Mouse (Mus musculus) myocyte (in vitro differentiated cells): ENCODE measurements around the gene Nr1h2. TPM values are rescaled to one million over a fixed set of nuclear protein-coding genes. Genes with fewer than 3 reads are reported as not detected.

ENCODE experiments used
- H3K27me3 ChIP-seq: one replicate; pipeline ENCODE4 v1.6.1; 2011; ENCODE audit not compliant: control insufficient read depth, insufficient read depth, insufficient read length
- H3K36me3 ChIP-seq: one replicate; pipeline ENCODE4 v1.6.1; 2011; ENCODE audit not compliant: control insufficient read depth, insufficient read depth
- H3K4me2 ChIP-seq: one replicate; pipeline ENCODE4 v1.6.1; 2011; ENCODE audit warnings: low read depth, control low read depth
- H3K4me3 ChIP-seq: one replicate; pipeline ENCODE4 v1.5.1; 2011; ENCODE audit warnings: mild to moderate bottlenecking, control low read depth, moderate library complexity
- H3K79me2 ChIP-seq: one replicate; pipeline ENCODE4 v1.6.1; 2011; ENCODE audit not compliant: control insufficient read depth, insufficient read depth
- H3ac ChIP-seq: one replicate; pipeline ENCODE4 v1.6.1; 2011; ENCODE audit not compliant: control insufficient read depth, insufficient read length
- CEBPB ChIP-seq: IDR thresholded peaks from 2 replicates; pipeline ENCODE4 v1.6.1; 2011; ENCODE audit warnings: mild to moderate bottlenecking, moderate library complexity; ENCODE audit not compliant: poor library complexity, insufficient read depth, severe bottlenecking
- E2F4 ChIP-seq: IDR thresholded peaks from one replicate; pipeline ENCODE4 v1.6.1; 2011; ENCODE audit warnings: mild to moderate bottlenecking, control low read depth, moderate library complexity; ENCODE audit not compliant: insufficient read depth
- MAX ChIP-seq: IDR thresholded peaks from one replicate; pipeline ENCODE4 v1.6.1; 2011; ENCODE audit warnings: low read depth, mild to moderate bottlenecking, control low read depth
- MYOD1 ChIP-seq, 3 experiments: IDR thresholded peaks; one replicate each; pipeline ENCODE4 v1.6.1; 2011; ENCODE audit warnings: control low read depth in 2 of 3, low read depth in 2 of 3, mild to moderate bottlenecking in 2 of 3, moderate library complexity in 1 of 3; ENCODE audit not compliant: insufficient read length in 2 of 3, control insufficient read depth in 1 of 3
- MYOG ChIP-seq, 3 experiments: IDR thresholded peaks; one replicate each; pipeline ENCODE4 v1.6.1; 2011; ENCODE audit warnings: control low read depth in 2 of 3, low read depth in 2 of 3, mild to moderate bottlenecking in 2 of 3; ENCODE audit not compliant: insufficient read length in 2 of 3, control insufficient read depth in 1 of 3, insufficient read depth in 1 of 3
- POLR2A ChIP-seq: IDR thresholded peaks from one replicate; pipeline ENCODE4 v1.6.1; 2011; ENCODE audit warnings: low read depth, mild to moderate bottlenecking, control low read depth, moderate library complexity; ENCODE audit not compliant: insufficient read length
- POLR2AphosphoS2 ChIP-seq: IDR thresholded peaks from one replicate; pipeline ENCODE4 v1.6.1; 2011; ENCODE audit warnings: low read depth, control low read depth; ENCODE audit not compliant: insufficient read length
- REST ChIP-seq: IDR thresholded peaks from one replicate; pipeline ENCODE4 v1.6.1; 2011; ENCODE audit warnings: mild to moderate bottlenecking, control low read depth, moderate library complexity; ENCODE audit not compliant: insufficient read depth, insufficient read length
- SRF ChIP-seq: IDR thresholded peaks from one replicate; pipeline ENCODE4 v1.6.1; 2011; ENCODE audit warnings: low read depth; ENCODE audit not compliant: control insufficient read depth, insufficient read length
- TCF12 ChIP-seq: IDR thresholded peaks from one replicate; pipeline ENCODE4 v1.6.1; 2011; ENCODE audit warnings: mild to moderate bottlenecking, control low read depth; ENCODE audit not compliant: poor library complexity, insufficient read depth, severe bottlenecking
- TCF3 ChIP-seq: IDR thresholded peaks from one replicate; pipeline ENCODE4 v1.6.1; 2011; ENCODE audit warnings: low read depth, control low read depth; ENCODE audit not compliant: insufficient read length
- USF1 ChIP-seq: IDR thresholded peaks from one replicate; pipeline ENCODE4 v1.6.1; 2011; ENCODE audit warnings: low read depth, mild to moderate bottlenecking, control low read depth, moderate library complexity
- polyA plus RNA-seq: library from polyadenylated mRNA; unstranded; fragments of >200 nt; fragmentation: generic; extraction: Trizol; gene quantifications from one replicate; pipeline ENCODE4 v1.2.1, GENCODE M21; 2012; ENCODE audit warnings: missing spikeins

Gene Nr1h2
- polyA plus RNA-seq, 1 experiment: 94.7 TPM

DNA sequence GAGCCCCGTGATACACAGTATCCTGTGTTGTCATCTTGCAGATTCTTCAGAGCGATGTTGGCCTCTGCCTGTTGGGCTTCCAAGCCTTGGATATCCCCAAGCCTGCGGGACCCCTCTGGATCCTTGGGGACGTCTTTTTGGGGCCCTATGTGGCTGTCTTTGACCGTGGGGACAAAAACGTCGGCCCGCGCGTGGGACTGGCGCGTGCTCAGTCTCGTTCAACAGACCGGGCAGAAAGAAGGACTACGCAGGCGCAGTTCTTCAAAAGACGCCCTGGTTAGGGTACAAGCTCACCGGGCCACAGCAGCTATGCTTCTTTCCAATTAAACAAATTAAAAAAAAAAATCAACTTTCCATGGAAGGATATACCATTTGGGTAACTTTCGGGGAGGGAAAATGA lies 32.8 kb upstream of the Nr1h2 start:
- Histone ChIP-seq H3ac (no peak overlapping the region), H3K4me2 (no peak overlapping the region), H3K4me3 (no peak overlapping the region), H3K79me2 (no peaks in the 10 kb centered on the region), H3K36me3 (no peaks in the 10 kb centered on the region), H3K27me3 (peaks cover 75% of the 10 kb centered on the region)
- TF ChIP-seq SRF (no peak), MYOD1 (IDR thresholded peaks at IDR 0.05; ENCODE audit: control insufficient read depth in 1 of 3, insufficient read length in 2 of 3, low read depth in 2 of 3) (no peak), E2F4 (no peak), CEBPB (no peak), MAX (no peak), POLR2A (no peak), TCF3 (no peak)

DNA sequence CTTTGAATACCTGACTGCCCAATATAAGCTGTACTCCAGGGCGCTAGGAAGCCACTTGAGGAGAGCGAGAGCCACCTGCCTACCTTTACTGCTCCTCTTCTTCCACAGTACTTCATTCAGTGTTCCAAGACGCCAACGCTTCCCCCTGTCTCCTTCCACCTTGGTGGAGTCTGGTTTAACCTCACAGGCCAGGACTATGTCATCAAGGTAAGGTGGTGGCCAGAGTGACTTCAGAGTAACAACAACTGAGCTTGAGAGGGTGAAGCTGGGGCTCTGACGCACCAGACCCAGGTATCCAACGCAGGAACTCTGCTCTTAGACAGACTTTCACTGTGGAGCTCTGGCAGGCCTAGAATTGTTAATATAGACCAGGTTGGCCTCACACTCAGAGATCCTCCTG lies 31.9 kb upstream of the Nr1h2 start:
- H3K79me2 ChIP-seq: no peaks in the 10 kb centered on the region
- peaks cover 72% of the 10 kb centered on the region for H3K27me3 ChIP-seq
- TF ChIP-seq MAX: no peak
- TF ChIP-seq E2F4: no peak
- no peak for TF ChIP-seq USF1
- TF ChIP-seq TCF3: no peak
- TF ChIP-seq TCF12: no peak
- TF ChIP-seq CEBPB: no peak
- no peak for TF ChIP-seq SRF
- no peak for TF ChIP-seq REST
- TF ChIP-seq MYOD1 (IDR thresholded peaks at IDR 0.05; ENCODE audit: control insufficient read depth in 1 of 3, insufficient read length in 2 of 3, low read depth in 2 of 3): no peak
- TF ChIP-seq POLR2A: no peak
- no peak for TF ChIP-seq POLR2AphosphoS2
- TF ChIP-seq MYOG (IDR thresholded peaks at IDR 0.05; ENCODE audit: control insufficient read depth in 1 of 3, insufficient read depth in 1 of 3, insufficient read length in 2 of 3, low read depth in 2 of 3): no peak
- H3K4me3 ChIP-seq: no peak overlapping the region
- no peak overlapping the region for H3K4me2 ChIP-seq
- no peak overlapping the region for H3ac ChIP-seq
- no peaks in the 10 kb centered on the region for H3K36me3 ChIP-seq

DNA sequence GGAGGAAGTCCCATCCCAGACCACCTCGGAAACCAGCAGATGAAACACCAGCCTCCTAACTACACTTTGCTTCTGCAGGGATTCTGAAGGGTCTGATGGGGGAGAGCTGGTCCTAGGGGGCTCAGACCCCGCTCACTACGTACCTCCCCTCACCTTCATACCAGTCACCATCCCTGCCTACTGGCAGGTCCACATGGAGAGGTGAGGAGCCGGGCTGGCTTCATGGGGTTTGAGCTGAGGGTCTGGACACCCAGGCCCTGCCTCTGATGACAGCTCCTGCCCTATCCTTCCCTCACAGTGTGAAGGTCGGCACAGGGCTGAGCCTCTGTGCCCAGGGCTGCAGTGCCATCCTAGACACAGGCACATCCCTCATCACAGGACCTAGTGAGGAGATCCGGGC lies 31.2 kb upstream of the Nr1h2 start:
- no peak overlapping the region for H3ac ChIP-seq

DNA sequence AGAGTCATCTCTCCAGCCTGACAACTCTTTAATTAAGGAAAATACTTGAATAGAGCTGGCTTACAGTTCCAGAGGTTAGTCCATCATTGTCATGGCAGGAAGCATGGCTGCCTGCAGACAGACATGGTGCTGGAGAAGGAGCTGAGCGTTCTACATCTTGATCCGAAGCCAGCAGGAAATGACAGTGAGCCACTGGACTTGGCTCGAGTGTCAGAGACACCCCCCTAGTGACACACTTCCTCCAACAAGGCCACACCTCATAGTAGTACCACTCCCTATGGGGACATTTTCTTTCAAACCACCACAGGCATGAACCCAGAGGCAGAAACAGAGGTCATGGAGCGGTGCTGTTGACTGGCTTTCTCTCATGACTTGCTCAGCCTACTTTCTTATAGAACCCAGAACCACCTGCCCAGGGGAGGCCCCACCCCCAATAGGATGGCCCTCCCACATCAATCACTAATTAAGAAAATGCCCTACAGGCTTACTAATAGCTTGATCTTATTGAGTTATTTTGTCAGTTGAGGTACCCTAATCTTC lies 30.6 kb upstream of the Nr1h2 start:
- H3K27me3 ChIP-seq: peaks cover 71% of the 10 kb centered on the region

More for the DNA sequence above, 31.2 kb upstream of the Nr1h2 start:
- no peak for TF ChIP-seq MYOG (IDR thresholded peaks at IDR 0.05; ENCODE audit: control insufficient read depth in 1 of 3, insufficient read depth in 1 of 3, insufficient read length in 2 of 3, low read depth in 2 of 3)
- no peak for TF ChIP-seq POLR2AphosphoS2
- no peak for TF ChIP-seq USF1
- no peak for TF ChIP-seq TCF3
- TF ChIP-seq MAX: no peak
- no peak for TF ChIP-seq SRF
- TF ChIP-seq MYOD1 (IDR thresholded peaks at IDR 0.05; ENCODE audit: control insufficient read depth in 1 of 3, insufficient read length in 2 of 3, low read depth in 2 of 3): no peak
- TF ChIP-seq REST: no peak
- TF ChIP-seq CEBPB: no peak
- no peak for TF ChIP-seq E2F4
- TF ChIP-seq POLR2A: no peak
- TF ChIP-seq TCF12: no peak
- no peaks in the 10 kb centered on the region for H3K36me3 ChIP-seq
- H3K4me3 ChIP-seq: no peak overlapping the region
- H3K79me2 ChIP-seq: no peaks in the 10 kb centered on the region
- H3K27me3 ChIP-seq: peaks cover 72% of the 10 kb centered on the region
- H3K4me2 ChIP-seq: no peak overlapping the region

DNA sequence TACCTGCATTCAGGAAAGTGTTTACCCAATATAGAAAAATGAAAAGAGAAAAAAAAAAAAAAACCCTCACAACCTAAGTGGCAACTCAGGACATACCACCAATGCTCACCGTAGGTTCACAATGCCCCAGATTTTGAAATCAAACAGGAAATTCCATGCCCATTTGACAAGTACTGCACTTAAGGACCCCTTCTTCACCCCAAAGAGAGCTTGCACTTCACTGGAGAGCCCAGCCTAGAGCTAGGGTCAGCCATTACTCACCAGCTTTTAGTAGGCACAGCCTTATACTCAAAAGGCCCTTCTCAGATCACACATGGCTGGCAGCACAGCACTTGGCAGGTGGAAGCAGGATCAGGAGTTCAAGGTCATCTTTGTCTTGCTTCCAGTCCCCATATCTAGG lies 29.4 kb upstream of the Nr1h2 start:
- H3K27me3 ChIP-seq: peaks cover 61% of the 10 kb centered on the region
- no peak for TF ChIP-seq MYOG (IDR thresholded peaks at IDR 0.05; ENCODE audit: control insufficient read depth in 1 of 3, insufficient read depth in 1 of 3, insufficient read length in 2 of 3, low read depth in 2 of 3)
- TF ChIP-seq POLR2AphosphoS2: no peak
- H3K4me3 ChIP-seq: no peak overlapping the region
- H3K79me2 ChIP-seq: no peaks in the 10 kb centered on the region
- no peak overlapping the region for H3K4me2 ChIP-seq
- H3ac ChIP-seq: no peak overlapping the region
- H3K36me3 ChIP-seq: no peaks in the 10 kb centered on the region

More for the DNA sequence above, 30.6 kb upstream of the Nr1h2 start:
- TF ChIP-seq MAX: no peak
- TF ChIP-seq TCF12: no peak
- no peak for TF ChIP-seq E2F4
- no peak for TF ChIP-seq USF1
- TF ChIP-seq MYOG (IDR thresholded peaks at IDR 0.05; ENCODE audit: control insufficient read depth in 1 of 3, insufficient read depth in 1 of 3, insufficient read length in 2 of 3, low read depth in 2 of 3): no peak
- TF ChIP-seq CEBPB: no peak
- TF ChIP-seq TCF3: no peak
- no peak for TF ChIP-seq SRF
- TF ChIP-seq POLR2AphosphoS2: no peak
- no peak for TF ChIP-seq REST
- no peak for TF ChIP-seq POLR2A
- no peak for TF ChIP-seq MYOD1 (IDR thresholded peaks at IDR 0.05; ENCODE audit: control insufficient read depth in 1 of 3, insufficient read length in 2 of 3, low read depth in 2 of 3)
- Histone ChIP-seq H3K36me3 (no peaks in the 10 kb centered on the region), H3ac (no peak overlapping the region), H3K4me2 (no peak overlapping the region), H3K4me3 (no peak overlapping the region), H3K79me2 (no peaks in the 10 kb centered on the region)
